Mouse (Mus musculus): ENCODE results near the gene Rbm8a.
"Not testable (repeated sequence)": the region's sequence is repeated elsewhere in the genome, so short reads cannot be mapped to it uniquely, and the experiment has no call there.

Rbm8a gene

GRCm38 (mm10) chr3:96603311-96603710 is 26.4 kb upstream of the Rbm8a start:
- no peak for DNase-seq (ENCODE audit: low read depth, low spot score)

DNA sequence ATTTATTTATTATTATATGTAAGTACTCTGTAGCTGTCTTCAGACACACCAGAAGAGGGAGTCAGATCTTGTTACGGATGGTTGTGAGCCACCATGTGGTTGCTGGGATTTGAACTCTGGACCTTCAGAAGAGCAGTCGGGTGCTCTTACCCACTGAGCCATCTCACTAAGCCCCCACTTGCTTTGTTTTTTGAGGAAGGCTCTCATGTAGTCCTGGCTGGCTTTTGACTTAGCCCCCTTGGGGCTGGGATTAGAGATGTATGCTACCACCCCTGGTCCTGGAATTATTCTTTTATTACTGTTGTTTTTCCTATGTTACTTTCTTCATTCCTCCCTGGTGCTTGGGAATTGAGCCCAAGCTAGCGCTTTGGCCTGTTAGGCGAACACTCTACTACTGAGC is 23.7 kb upstream of the Rbm8a start:
- not testable (repeated sequence) for DNase-seq (ENCODE audit: low read depth, low spot score)

- DNase-seq (ENCODE audit: low read depth, low spot score) = no peak
These were observed 23.1 kb upstream of the Rbm8a start for GRCm38 (mm10) chr3:96606618-96607017.

DNA sequence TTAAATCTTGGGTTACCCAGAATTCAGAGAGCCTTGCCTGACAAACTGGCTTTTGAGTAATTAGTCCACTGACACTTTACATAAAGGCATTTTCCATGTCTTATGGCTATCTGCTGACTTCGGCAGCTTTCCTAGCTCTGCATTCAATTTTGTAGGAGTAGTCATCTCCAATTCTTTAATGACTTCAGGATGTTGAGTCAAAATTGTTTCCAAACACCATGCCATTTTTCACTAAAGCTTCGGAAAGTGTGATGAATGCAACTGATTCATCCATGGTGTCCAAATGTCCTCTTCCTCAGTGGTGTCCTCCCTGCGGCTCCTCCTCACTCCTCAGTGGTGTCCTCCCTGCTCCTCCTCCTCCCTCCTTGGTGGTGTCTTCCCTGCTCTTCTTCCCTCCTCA is 11.8 kb upstream of the Rbm8a start:
- DNase-seq (ENCODE audit: low read depth, low spot score) = no peak

DNA sequence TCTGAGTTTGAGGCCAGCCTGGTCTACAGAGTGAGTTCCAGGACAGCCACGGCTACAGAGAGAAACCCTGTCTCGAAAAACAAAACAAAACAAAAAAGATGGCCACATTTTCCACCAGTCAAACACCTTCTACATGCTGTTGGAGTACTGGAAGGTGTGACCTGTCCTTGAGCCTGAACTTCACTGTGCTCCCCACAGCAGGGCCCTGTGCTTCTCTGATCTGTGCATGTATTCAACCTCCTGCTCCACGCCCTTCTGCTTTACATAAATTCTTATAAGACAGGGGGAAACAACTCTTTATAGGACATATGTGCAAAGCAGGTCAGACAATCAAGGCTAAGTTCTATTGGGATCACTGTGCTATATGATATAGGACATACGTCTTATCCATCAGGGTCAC is 6.5 kb upstream of the Rbm8a start:
- DNase-seq (ENCODE audit: low read depth, low spot score) = no peak

DNA sequence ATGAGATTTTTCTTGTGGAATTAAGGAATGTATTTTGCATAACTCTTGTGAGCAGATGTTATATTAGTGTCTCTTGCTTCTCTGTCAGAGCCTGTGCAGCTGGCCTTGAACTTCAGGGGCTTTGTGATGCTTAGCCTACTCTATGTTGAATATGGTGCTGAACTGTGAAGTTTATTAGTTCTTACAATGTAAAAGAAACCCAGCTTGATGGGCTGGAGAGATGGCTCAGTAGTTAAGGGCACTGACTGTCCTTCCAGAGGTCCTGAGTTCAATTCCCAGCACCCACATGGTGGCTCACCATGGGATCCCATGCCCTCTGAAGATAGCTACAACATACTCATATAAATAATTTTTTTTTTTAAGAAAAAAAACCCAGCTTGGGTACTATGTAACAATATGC is 2.3 kb downstream of the Rbm8a start:
- DNase-seq (ENCODE audit: low read depth, low spot score) = no peak

DNA sequence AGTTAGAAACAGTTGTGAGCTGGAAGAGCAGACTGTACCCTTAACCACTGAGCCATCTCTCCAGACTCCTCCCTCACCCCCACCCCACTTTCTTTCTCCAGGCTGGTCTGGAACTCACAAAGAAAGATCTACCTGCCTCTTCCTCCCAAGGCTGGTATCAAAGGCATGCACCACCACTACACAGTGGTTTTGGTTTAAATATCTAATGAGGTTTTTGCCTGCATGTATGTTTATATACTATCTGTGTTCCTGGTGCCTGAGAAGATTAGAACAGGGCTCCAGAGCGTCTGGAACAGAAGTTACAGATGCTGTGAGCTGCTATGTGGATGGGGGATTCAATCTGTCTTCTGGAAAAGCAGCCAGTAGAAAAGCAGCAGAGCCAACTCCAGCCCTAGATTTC is 4.3 kb downstream of the Rbm8a start:
- DNase-seq (ENCODE audit: low read depth, low spot score) = no peak

- peak; percentile 86 for DNase-seq (ENCODE audit: low read depth, low spot score)
These were observed 5.5 kb downstream of the Rbm8a start, which contains the start of the genes Pex11b and Gm42957 for GRCm38 (mm10) chr3:96634928-96635879. Pex11b (plus strand) TSS chr3:96635376. Gm42957 (plus strand) TSS chr3:96635474.

DNA sequence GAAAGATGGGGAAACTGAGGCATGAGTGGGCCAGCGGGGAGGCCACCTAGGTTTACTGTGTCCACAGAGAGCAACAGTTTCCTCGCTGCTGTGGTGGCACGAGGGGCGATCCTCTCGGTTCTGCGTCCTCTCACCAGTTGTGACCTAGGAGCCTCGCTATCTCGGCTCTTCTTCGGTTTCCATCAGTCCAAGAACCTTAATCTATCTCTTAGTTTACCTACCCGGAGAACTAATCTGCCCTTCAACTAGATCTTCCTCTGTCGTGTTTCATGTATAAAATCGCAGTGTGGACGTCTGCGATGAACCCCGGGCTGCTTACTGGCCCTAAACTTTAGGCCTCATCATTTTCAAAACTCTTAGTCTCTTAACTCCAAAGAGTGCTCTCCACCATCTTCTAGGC is 6.2 kb downstream of the Rbm8a start:
- no peak for DNase-seq (ENCODE audit: low read depth, low spot score)

DNA sequence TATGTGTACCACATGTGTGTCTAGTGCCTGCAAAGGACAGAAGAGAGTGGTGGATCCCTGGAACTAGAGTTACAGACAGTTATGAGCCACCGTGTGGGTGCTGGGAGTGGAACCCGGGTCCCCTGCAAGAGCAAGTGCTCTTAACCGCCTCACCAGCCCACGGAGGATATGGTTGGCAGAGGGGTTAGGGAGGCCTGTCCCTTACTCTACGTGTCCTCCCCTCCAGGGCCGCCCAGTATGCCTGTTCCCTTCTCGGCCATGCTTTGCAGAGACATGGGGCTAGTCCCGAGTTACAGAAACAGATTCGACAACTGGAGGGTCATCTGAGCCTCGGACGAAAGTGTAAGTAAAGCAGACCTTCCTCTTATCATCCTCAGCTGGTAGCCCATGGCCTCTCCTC is 6.7 kb downstream of the Rbm8a start:
- DNase-seq (ENCODE audit: low read depth, low spot score) = no peak

DNA sequence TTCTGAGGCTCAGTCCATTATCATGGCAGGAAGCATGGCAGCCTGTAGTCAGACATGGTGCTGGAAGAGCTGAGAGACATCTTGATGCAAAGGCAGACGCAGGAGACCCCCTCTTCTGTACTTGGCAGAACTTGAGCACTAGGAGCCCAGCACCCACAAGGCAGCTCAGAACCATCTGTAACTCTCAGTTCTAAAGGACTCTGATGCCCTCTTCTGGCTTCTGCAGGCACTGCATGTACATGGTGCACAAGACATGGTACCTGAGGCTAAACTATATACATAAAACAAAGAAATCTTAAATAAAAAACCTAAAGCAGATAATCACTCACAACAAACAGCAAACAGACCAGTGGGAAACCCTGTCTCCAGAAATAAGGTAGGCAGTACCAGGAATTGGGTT is 9.5 kb downstream of the Rbm8a start:
- DNase-seq (ENCODE audit: low read depth, low spot score) = no peak

- no peak for DNase-seq (ENCODE audit: low read depth, low spot score)
These were observed 15.4 kb downstream of the Rbm8a start, which contains the start of gene Itga10 for GRCm38 (mm10) chr3:96645018-96645649. Itga10 (plus strand) TSS chr3:96645584.

GRCm38 (mm10) chr3:96647365-96647764 is 17.6 kb downstream of the Rbm8a start:
- DNase-seq (ENCODE audit: low read depth, low spot score) = no peak

DNA sequence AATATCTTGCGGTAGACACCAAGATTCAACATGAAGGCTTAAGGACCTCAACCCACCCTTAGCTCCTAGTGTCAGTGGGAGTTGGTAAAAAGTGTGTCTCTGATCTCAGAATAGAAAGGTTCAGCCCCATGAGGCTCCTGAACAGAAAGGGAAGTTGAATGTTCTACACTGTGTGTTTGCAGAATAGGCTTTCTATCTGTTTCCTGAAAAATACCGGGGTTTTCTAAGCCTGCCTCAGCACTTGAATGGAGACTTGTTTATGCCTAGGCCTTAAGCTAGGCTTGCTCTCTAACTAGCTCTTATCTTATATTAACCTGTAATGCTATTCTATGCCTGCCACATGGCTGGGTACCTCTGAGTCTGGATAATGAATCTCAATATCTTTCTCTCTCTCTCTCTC is 31.2 kb downstream of the Rbm8a start:
- no peak for DNase-seq (ENCODE audit: low read depth, low spot score)

GRCm38 (mm10) chr3:96662731-96663316 is 33.1 kb downstream of the Rbm8a start:
- DNase-seq (ENCODE audit: low read depth, low spot score) = no peak

- DNase-seq (ENCODE audit: low read depth, low spot score) = peak; percentile 84
These were observed 33.9 kb downstream of the Rbm8a start for GRCm38 (mm10) chr3:96663432-96664239.

- DNase-seq (ENCODE audit: low read depth, low spot score) = not testable (repeated sequence)
These were observed 36.1 kb downstream of the Rbm8a start for GRCm38 (mm10) chr3:96665732-96666363.

DNA sequence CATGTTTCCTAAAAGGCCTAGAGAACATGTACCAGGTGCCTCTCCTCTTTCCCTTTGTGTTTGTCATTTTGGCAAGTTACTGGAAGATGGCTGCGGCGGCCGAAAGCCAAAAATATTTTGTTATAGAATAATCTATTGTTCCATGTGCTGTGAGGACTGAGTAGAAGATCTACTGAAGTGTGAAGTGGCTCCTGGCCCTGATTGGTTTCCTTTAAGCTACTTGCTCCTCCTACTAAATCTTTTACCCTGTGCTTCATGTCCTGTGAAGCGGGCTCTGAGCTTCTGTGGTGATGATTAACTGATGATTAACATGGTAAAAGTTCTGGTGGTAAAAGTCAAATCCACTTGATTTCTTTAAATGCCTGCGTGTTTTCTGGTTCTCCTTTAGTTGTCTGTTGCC is 37.2 kb downstream of the Rbm8a start:
- DNase-seq (ENCODE audit: low read depth, low spot score) = no peak

DNA sequence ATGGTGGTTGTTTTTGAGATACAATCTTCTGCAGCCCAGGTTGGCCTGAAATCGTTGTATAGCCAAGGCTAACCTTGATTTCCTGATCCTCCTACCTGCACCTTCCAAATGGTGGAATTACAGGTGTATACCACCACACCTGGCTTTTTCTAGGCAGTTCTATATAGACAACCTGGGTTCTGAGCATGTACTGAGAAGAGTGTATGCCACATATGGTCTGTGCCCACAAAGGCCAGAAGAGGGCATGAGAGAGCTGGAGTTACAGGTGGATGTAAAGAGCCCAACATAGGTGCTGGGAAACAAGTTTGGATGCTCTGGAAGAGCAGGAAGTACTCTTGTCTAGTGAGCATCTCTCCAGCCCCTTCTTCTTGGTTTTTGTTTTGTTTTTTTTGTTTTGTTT is 37.6 kb downstream of the Rbm8a start:
- no peak for DNase-seq (ENCODE audit: low read depth, low spot score)

DNA sequence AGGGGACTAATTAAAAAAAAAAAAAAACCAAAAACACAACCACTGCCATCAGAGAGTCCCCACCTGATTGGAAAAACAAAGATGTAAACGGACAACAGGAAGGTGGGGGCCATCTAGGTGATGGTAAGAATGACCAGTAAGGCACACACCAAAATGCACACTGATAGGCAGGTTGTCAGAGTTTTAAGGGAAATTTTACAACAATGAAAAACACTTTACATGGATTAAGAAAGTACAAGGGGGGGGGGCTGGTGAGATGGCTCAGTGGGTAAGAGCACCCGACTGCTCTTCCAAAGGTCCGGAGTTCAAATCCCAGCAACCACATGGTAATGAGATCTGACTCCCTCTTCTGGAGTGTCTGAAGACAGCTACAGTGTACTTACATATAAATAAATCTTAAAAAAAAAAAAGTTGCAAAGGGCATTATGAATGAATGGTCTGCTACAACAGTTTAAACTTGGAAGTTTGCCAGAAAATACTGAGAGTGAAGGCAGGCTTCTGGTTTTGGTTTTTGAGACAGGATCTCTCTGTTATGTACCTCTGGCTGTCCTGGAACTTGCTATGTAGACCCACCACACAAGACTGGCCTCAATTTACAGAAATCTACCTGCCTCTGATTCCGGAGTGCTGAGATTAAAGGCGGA is 38.8 kb downstream of the Rbm8a start:
- no peak for DNase-seq (ENCODE audit: low read depth, low spot score)
